Mouse (Mus musculus): ENCODE data around the gene Platr17.

DNA sequence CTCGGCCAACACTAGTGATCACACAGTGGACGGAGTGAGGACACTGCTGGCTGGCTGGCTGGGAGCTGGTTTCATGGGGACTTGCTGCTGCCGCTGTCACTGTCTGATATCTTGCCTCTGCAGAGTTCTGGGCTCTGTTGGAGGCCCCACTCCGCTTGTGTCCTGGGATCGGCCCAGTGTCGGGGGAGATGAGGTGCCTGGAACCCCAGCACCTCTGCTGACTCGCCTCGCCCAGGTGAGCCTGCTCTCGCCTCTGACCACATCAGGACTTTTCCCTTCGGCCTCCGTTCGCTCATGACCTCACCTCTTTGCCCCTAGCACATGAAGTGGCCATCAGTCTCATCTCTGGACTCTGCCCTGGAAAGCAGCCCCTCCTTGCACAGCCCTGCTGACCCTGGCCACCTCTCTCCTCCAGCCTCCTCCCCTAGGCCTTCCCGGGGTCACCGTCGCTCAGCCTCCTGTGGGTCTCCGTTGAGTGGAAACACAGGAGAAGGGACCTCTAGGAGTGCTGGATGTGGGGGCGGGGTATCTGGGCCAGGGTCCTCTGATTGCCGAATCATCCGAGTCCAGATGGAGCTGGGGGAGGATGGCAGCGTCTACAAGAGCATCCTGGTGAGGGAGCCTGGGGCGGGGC, 30.6 kb downstream of the Platr17 start:
- TF ChIP-seq GATA1 (IDR thresholded peaks at IDR 0.05; ENCODE audit: low read length) (no peak), TAL1 (IDR thresholded peaks at IDR 0.05; ENCODE audit: low read length) (no peak)
